Mouse (Mus musculus) liver, embryonic 13.5 days (tissue): Measurements from ENCODE around the gene Alyref2. TPM values are rescaled to one million over a fixed set of nuclear protein-coding genes. Genes with fewer than 3 reads are reported as not detected.
A peak's percentile ranks its signal among the peaks of the same experiment; 100 is the strongest.

Experiments used
- ATAC-seq: fragments of 200-750 bp; cut with Nextera tagmentation; 2 replicates; pipeline ENCODE4 v1.8.0; 2017; ENCODE audit warnings: low read depth, mild to moderate bottlenecking, moderate number of reproducible peaks, moderate library complexity
- DNase-seq: peaks from one replicate; pipeline ENCODE4 v3.0.0; 2022
- H3K27ac ChIP-seq: fragments of 300-500 bp; sonication (generic); 2 replicates; pipeline ENCODE4 v1.5.1; 2015; ENCODE audit warnings: moderate library complexity, mild to moderate bottlenecking, inconsistent platforms
- H3K27me3 ChIP-seq: fragments of 300-500 bp; sonication (generic); 2 replicates; pipeline ENCODE4 v1.6.1; 2015; ENCODE audit warnings: mild to moderate bottlenecking, inconsistent platforms
- H3K36me3 ChIP-seq: fragments of 300-500 bp; sonication (generic); 2 replicates; pipeline ENCODE4 v1.6.1; 2015; ENCODE audit warnings: mild to moderate bottlenecking, inconsistent platforms
- H3K4me1 ChIP-seq: fragments of 300-500 bp; sonication (generic); replicated peaks from 2 replicates; pipeline ENCODE4 v1.6.1; 2015; ENCODE audit warnings: inconsistent platforms
- H3K4me2 ChIP-seq: fragments of 300-500 bp; sonication (generic); 2 replicates; pipeline ENCODE4 v1.6.1; 2015; ENCODE audit warnings: inconsistent platforms, mild to moderate bottlenecking, moderate library complexity
- H3K4me3 ChIP-seq: fragments of 300-500 bp; sonication (generic); replicated peaks from 2 replicates; pipeline ENCODE4 v1.5.1; 2015; ENCODE audit warnings: mild to moderate bottlenecking, inconsistent platforms
- H3K9ac ChIP-seq: fragments of 300-500 bp; sonication (generic); 2 replicates; pipeline ENCODE4 v1.6.1; 2015; ENCODE audit warnings: mild to moderate bottlenecking, inconsistent platforms
- H3K9me3 ChIP-seq: fragments of 300-500 bp; sonication (generic); replicated peaks from 2 replicates; pipeline ENCODE4 v1.6.1; 2016; ENCODE audit warnings: inconsistent platforms
- WGBS: fragments of 180-500 bp; shearing (Covaris S2); methylation state at CpG from one replicate; pipeline ENCODE4 v1.1.7; 2015; ENCODE audit not compliant: insufficient replicate concordance; 5-methylcytosine and 5-hydroxymethylcytosine counted together
- polyA plus RNA-seq: library from polyadenylated mRNA; unstranded; fragments of >200 nt; fragmentation: Nextera tagmentation; extraction: Ambion mirVana; gene quantifications from 2 replicates; pipeline ENCODE4 v1.2.1, GENCODE M21; 2015

The Alyref2 gene
- polyA plus RNA-seq, 1 experiment from 2014 or later: 3.5 TPM

DNA sequence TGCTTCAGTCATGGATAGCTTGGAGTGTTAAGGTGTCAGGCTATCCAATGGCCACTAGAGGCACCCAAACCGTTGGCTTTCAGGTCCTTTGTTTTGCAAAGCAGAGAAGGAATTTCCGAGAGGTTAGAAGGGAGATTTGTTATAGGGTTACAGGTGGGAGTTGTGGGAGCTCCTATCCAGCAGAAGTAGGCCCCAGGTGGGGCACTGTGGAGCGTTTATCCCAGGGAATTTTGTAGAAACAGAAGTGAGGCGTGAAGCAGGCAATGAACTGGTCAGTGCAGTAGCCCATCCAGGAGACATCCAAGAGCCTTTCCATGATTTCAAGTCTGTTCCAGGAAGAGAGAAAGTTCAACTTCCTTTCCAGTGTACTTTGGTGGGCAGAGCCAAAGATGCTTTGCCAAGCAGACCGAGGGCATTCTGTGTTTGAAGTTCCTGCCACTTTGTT lies 1.6 kb upstream of the Alyref2 start:
- H3K36me3 ChIP-seq: no peaks in the 10 kb centered on the region
- H3K4me1 ChIP-seq: peaks cover 24% of the 10 kb centered on the region
- 8% methylated on average over 5 of the region's 5 CpGs for WGBS
- peak overlapping the region; percentile 24 for H3K4me2 ChIP-seq
- peak overlapping the region; percentile 75 for H3K27ac ChIP-seq
- H3K27me3 ChIP-seq: no peaks in the 10 kb centered on the region
- H3K9ac ChIP-seq: peak overlapping the region; percentile 20; the same call in 1 of the 2 replicates
- DNase-seq (no peak), ATAC-seq (no peak)
- H3K4me3 ChIP-seq: no peak overlapping the region
- no peaks in the 10 kb centered on the region for H3K9me3 ChIP-seq

DNA sequence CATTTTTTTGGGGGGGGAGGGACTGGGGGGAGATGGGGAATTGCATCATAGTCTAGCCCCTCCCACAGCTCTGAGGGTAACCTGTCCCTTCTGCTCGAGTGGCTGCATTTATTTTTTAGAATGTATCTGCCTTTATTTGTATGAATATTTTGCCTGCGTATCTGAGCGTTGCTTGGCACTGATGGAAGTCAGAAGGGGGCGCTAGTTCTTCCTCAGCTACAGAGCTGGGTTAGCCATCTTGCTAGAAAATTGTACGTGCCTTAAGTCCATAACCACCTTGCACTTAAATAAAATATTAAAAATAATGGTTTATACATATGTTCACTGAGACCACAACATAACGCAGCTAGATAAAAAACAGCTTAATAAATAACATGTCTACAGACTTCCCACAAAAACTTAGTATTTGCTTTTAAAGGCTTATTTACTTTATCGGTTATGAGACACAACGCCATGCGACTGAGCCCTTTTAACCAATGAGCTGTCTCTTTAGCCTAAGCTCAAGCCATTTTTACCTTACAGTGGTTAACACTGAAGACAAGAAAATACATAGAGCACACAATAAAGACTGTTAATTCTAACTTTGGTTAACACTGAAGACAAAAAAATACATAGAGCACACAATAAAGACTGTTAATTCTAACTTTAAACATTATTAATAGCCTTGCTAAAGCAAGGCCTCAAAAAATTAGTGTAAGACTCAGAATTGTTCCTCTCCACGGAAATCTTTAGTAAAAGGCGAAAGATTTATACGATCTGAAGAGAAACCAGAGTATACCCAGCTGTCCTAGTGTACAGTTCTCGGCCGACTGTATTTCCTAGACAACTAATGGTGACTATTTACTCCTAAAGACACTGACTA lies 659 bp upstream of the Alyref2 start:
- peak; percentile 51 for DNase-seq
- Histone ChIP-seq H3K36me3 (no peaks in the 10 kb centered on the region), H3K9me3 (no peaks in the 10 kb centered on the region), H3K4me1 (peaks cover 24% of the 10 kb centered on the region), H3K27me3 (no peaks in the 10 kb centered on the region), H3K4me2 (peak overlapping the region; percentile 94), H3K4me3 (no peak overlapping the region), H3K9ac (peak overlapping the region; percentile 36; the same call in 1 of the 2 replicates), H3K27ac (peak overlapping the region; percentile 81)
- ATAC-seq: peak; percentile 82
- whole genome bisulfite sequencing: 1% methylated on average over 14 of the region's 14 CpGs

GRCm38 (mm10) chr1:171503592-171504291 lies 464 bp downstream of the Alyref2 start:
- under 1% methylated on average over 53 of the region's 53 CpGs for WGBS
- Histone ChIP-seq H3K9ac (peak overlapping the region; percentile 73), H3K27ac (peak overlapping the region; percentile 83), H3K36me3 (no peaks in the 10 kb centered on the region), H3K4me2 (peak overlapping the region; percentile 94), H3K4me3 (peak overlapping the region; percentile 68), H3K9me3 (no peaks in the 10 kb centered on the region), H3K4me1 (peaks cover 24% of the 10 kb centered on the region), H3K27me3 (no peaks in the 10 kb centered on the region)
- DNase-seq (peak; percentile 56), ATAC-seq (peak; percentile 32)

DNA sequence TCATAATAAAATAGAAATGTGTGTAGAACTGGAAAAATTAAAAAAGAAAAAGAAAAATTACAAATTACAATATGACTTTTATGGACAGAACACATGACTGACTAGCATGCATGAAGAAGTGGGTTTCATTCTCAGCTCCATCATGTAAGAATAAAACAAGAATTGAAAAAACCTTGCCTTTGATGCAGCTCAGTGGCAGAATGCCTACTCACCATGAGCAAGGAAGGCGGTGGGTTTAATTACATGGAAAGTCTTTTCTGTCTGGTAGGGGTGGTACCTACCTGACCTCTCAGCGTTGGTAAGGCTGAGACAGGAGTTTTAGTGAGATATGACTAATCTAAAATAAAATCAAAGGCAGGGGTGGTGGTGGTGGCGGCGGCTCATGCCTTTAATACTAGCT lies 1.3 kb downstream of the Alyref2 start:
- no peak for ATAC-seq
- peak overlapping the region; percentile 68 for H3K4me3 ChIP-seq

DNA sequence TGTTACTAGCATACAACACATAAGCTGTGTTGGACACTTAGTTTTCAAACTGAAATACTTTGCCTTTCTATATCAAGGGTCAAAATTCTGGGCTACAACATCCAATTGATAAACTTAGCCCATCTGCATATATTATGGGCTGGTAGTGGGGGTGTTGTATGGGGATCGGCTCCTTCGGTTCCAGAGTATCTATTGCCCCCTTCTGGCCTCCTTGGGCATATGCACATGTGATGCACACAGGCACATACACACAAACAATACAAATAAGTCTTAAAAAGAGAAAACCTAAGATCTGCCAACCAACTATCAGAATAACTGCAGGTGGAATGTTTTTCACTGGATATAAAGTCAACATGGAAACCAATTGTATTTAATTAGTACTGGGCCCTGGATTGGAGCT lies 10.0 kb downstream of the Alyref2 start:
- no peaks in the 10 kb centered on the region for H3K36me3 ChIP-seq
- H3K9ac ChIP-seq: no peak overlapping the region
- ATAC-seq (no peak), DNase-seq (no peak)
- no peaks in the 10 kb centered on the region for H3K4me1 ChIP-seq
- WGBS: 70% methylated on average over 2 of the region's 2 CpGs
- no peaks in the 10 kb centered on the region for H3K27me3 ChIP-seq
- H3K9me3 ChIP-seq: no peaks in the 10 kb centered on the region
- no peak overlapping the region for H3K27ac ChIP-seq
- no peak overlapping the region for H3K4me3 ChIP-seq
- no peak overlapping the region for H3K4me2 ChIP-seq

More for the DNA sequence above, 1.3 kb downstream of the Alyref2 start:
- Histone ChIP-seq H3K36me3 (no peaks in the 10 kb centered on the region), H3K27ac (no peak overlapping the region), H3K9ac (peak overlapping the region; percentile 42; the same call in 1 of the 2 replicates), H3K4me1 (peaks cover 24% of the 10 kb centered on the region), H3K9me3 (no peaks in the 10 kb centered on the region), H3K27me3 (no peaks in the 10 kb centered on the region), H3K4me2 (peak overlapping the region; percentile 94)
- 12% methylated on average over 4 of the region's 4 CpGs for WGBS
- DNase-seq: no peak

- Histone ChIP-seq H3K27me3 (no peaks in the 10 kb centered on the region), H3K4me3 (no peak overlapping the region), H3K4me1 (no peaks in the 10 kb centered on the region), H3K9ac (no peak overlapping the region), H3K27ac (no peak overlapping the region), H3K4me2 (no peak overlapping the region), H3K36me3 (no peaks in the 10 kb centered on the region), H3K9me3 (no peaks in the 10 kb centered on the region)
- ATAC-seq (no peak), DNase-seq (no peak)
- WGBS: 73% methylated on average over 1 of the region's 1 CpGs
Observed at GRCm38 (mm10) chr1:171513760-171514159, 10.5 kb downstream of the Alyref2 start.

DNA sequence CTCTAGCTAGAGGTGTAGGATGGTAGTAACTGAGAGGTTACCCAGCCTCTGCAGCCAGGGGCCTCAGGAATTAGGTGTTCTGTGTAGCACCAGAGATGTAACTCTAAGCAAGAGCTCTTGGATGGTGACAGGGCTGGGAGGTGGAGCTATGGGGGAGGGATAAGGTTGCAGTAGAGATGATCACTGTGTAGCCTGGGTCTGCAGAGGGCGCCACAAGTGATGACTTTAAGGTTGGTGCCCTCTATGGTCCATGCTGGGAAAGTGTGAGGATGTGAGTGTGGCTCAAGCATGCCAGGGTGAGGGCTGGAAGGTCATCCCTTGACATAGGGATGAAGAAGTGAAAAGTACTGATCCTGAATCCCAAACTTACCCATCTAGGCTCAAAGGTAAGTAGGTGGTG lies 11.8 kb downstream of the Alyref2 start:
- Histone ChIP-seq H3K36me3 (no peaks in the 10 kb centered on the region), H3K9ac (no peak overlapping the region), H3K9me3 (no peaks in the 10 kb centered on the region), H3K4me2 (no peak overlapping the region), H3K4me3 (no peak overlapping the region), H3K4me1 (no peaks in the 10 kb centered on the region), H3K27ac (no peak overlapping the region), H3K27me3 (no peaks in the 10 kb centered on the region)
- WGBS: 7% methylated on average over 1 of the region's 1 CpGs
- ATAC-seq (no peak), DNase-seq (no peak)

- ATAC-seq (no peak), DNase-seq (no peak)
- Histone ChIP-seq H3K4me1 (no peaks in the 10 kb centered on the region), H3K4me3 (no peak overlapping the region), H3K9me3 (no peaks in the 10 kb centered on the region), H3K36me3 (no peaks in the 10 kb centered on the region), H3K9ac (no peak overlapping the region), H3K27ac (no peak overlapping the region), H3K27me3 (no peaks in the 10 kb centered on the region), H3K4me2 (no peak overlapping the region)
- WGBS: 75% methylated on average over 4 of the region's 4 CpGs
Observed at GRCm38 (mm10) chr1:171515557-171515956, 12.3 kb downstream of the Alyref2 start.

GRCm38 (mm10) chr1:171531367-171531766 lies 28.1 kb downstream of the Alyref2 start:
- ATAC-seq: no peak
- 64% methylated on average over 4 of the region's 4 CpGs for WGBS
- Histone ChIP-seq H3K27ac (no peak overlapping the region), H3K36me3 (no peaks in the 10 kb centered on the region), H3K4me1 (0 out of 2 replicates have a peak, but pooled peaks cover 3% of the 10 kb centered on the region), H3K9me3 (no peaks in the 10 kb centered on the region), H3K9ac (no peak overlapping the region), H3K4me3 (no peak overlapping the region), H3K27me3 (no peaks in the 10 kb centered on the region), H3K4me2 (no peak overlapping the region)
- no peak for DNase-seq

- no peak for DNase-seq
- no peak overlapping the region for H3K27ac ChIP-seq
- no peaks in the 10 kb centered on the region for H3K36me3 ChIP-seq
- H3K4me3 ChIP-seq: no peak overlapping the region
- H3K4me1 ChIP-seq: no peaks in the 10 kb centered on the region
- no peaks in the 10 kb centered on the region for H3K27me3 ChIP-seq
- 47% methylated on average over 2 of the region's 2 CpGs for WGBS
- H3K4me2 ChIP-seq: no peak overlapping the region
- no peak overlapping the region for H3K9ac ChIP-seq
- no peaks in the 10 kb centered on the region for H3K9me3 ChIP-seq
- ATAC-seq: no peak
Observed at GRCm38 (mm10) chr1:171532830-171533229, 29.6 kb downstream of the Alyref2 start.

DNA sequence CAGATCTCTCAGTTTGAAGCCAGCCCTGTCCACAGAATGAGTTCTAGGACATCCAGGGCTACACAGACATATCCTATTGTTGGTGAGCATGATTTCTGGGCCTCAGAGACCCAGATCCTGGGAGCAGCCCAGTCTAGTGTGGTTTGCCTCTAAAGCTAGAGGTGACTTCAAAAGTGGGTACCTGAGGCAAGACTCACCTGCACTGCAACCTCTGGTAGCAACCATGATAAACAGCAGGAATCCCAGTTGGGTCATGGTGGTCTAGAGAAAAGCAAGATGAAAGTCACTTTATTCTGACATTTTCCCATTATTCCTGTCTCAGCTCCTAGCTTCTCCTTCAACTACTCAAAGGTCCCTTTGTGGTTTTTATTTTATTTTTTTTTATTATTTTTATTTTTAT lies 31.3 kb downstream of the Alyref2 start:
- no peak for ATAC-seq
- Histone ChIP-seq H3K36me3 (no peaks in the 10 kb centered on the region), H3K27ac (no peak overlapping the region), H3K9me3 (peaks cover 4% of the 10 kb centered on the region; the same call in 1 of the 2 replicates), H3K4me3 (no peak overlapping the region), H3K4me1 (no peaks in the 10 kb centered on the region), H3K9ac (no peak overlapping the region), H3K27me3 (no peaks in the 10 kb centered on the region), H3K4me2 (no peak overlapping the region)
- DNase-seq: no peak
